Mouse (Mus musculus): Measurements from ENCODE around the gene Cdh3.

DNA sequence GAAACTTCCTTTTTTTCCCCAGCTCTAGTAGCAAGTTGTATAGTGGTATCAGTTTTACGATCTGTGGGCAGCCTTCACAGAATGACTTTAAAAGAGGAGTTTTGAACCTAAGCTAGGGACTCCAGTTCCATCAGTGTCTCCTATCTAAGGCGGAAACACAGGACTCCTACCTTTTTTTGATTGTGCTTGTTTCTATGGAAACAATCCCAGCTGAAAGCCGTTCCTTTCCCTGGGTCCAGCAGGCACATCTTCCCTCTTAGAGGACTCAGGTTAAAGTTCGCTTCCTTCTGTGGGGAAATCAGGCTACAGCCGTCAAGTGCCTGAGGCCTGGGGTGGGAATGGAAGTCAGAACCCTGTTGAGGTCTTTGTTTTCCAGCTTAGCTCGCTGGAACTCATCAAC, 16.0 kb downstream of the Cdh3 start:
- TF ChIP-seq CTCF (IDR thresholded peaks at IDR 0.05; ENCODE audit: control insufficient read depth, insufficient read depth, insufficient replicate concordance, low read depth, low read length) (no peak), POLR2A (IDR thresholded peaks at IDR 0.05; ENCODE audit: control insufficient read depth, low read depth, low read length) (no peak)
